Mouse (Mus musculus): ENCODE data around the gene Stxbp4. TPM values are rescaled to one million over a fixed set of nuclear protein-coding genes. Genes with fewer than 3 reads are reported as not detected.

The Stxbp4 gene
- polyA plus RNA-seq, 1 experiment, result 0.44 TPM

DNA sequence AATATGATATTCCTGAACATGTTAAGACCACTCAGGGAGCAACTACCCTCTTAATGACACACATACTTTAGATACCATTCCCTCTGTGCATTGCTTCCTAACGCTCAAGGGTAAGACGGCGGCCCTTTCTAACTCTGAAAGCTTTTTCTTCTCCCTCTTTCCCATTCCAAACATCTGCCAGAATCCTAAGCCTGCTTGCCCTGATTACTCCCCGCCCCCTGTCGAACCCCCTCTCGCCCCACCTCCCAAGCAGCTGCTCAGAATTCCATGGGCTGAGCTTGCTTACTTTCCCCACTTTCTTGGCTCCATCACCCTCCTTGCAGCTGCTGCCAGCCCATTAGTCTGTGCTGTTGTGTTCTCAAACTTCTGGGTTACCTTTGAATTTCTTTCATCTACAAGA, 27.3 kb upstream of the Stxbp4 start:
- no peaks in the 10 kb centered on the region for H3K27me3 ChIP-seq (ENCODE audit: control insufficient read depth, insufficient read depth, low read length)
- no peak overlapping the region for H3K4me3 ChIP-seq (ENCODE audit: low read depth, low read length)
- WGBS, result 55% methylated on average over 6 of the region's 6 CpGs
- peaks cover 29% of the 10 kb centered on the region; the same call in 1 of the 2 replicates for H3K4me1 ChIP-seq (ENCODE audit: control insufficient read depth, insufficient read depth, insufficient read length, low read length)
- H3K27ac ChIP-seq (ENCODE audit: insufficient read depth, low read depth, low read length), result 0 out of 2 replicates have a peak overlapping the region, but pooled peaks have one; percentile 39
- peaks cover 18% of the 10 kb centered on the region for H3K36me3 ChIP-seq (ENCODE audit: control insufficient read depth, insufficient read depth, low read length)
- TF ChIP-seq POLR2A (IDR thresholded peaks at IDR 0.05; ENCODE audit: low read depth, low read length), result no peak
- no peak for TF ChIP-seq CTCF (IDR thresholded peaks at IDR 0.05; ENCODE audit: extremely low read depth, insufficient read length, insufficient replicate concordance, low read depth, low read length)

DNA sequence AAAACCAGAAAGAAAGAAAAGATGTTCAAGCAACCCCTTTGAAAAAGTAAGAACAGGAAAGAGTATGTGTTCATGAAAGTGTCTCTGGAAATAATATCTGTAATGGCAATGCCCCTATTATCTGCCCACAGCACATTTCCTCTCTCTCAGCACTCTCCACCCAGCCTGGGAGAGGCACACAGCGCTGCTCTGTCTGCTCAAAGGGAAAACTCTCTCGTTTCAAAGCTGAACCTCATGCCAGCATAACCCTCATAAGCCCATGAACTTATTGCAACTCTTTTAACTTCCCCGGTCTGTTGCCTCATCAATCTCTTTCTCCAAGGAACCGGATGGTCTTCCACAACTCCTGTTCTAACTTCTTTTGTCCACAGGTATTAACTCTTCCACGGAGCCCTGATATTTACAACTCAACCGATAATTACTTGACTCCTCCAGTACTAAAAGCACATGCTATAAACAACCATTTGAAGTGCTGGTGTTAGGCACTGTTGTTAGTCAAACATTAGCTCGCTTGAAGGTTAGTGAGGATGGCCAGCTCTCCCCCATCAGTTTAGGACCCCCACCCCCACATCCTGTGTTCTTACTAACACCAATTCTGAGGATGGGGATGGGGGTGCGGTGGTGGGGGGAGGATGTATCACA, 26.6 kb upstream of the Stxbp4 start:
- H3K36me3 ChIP-seq (ENCODE audit: control insufficient read depth, insufficient read depth, low read length), result peaks cover 21% of the 10 kb centered on the region
- peaks cover 29% of the 10 kb centered on the region; the same call in 1 of the 2 replicates for H3K4me1 ChIP-seq (ENCODE audit: control insufficient read depth, insufficient read depth, insufficient read length, low read length)
- TF ChIP-seq POLR2A (IDR thresholded peaks at IDR 0.05; ENCODE audit: low read depth, low read length) (no peak), CTCF (IDR thresholded peaks at IDR 0.05; ENCODE audit: extremely low read depth, insufficient read length, insufficient replicate concordance, low read depth, low read length) (no peak)
- peak overlapping the region; percentile 39; the same call in 1 of the 2 replicates for H3K27ac ChIP-seq (ENCODE audit: insufficient read depth, low read depth, low read length)
- no peaks in the 10 kb centered on the region for H3K27me3 ChIP-seq (ENCODE audit: control insufficient read depth, insufficient read depth, low read length)
- 26% methylated on average over 8 of the region's 8 CpGs for WGBS
- H3K4me3 ChIP-seq (ENCODE audit: low read depth, low read length), result no peak overlapping the region

DNA sequence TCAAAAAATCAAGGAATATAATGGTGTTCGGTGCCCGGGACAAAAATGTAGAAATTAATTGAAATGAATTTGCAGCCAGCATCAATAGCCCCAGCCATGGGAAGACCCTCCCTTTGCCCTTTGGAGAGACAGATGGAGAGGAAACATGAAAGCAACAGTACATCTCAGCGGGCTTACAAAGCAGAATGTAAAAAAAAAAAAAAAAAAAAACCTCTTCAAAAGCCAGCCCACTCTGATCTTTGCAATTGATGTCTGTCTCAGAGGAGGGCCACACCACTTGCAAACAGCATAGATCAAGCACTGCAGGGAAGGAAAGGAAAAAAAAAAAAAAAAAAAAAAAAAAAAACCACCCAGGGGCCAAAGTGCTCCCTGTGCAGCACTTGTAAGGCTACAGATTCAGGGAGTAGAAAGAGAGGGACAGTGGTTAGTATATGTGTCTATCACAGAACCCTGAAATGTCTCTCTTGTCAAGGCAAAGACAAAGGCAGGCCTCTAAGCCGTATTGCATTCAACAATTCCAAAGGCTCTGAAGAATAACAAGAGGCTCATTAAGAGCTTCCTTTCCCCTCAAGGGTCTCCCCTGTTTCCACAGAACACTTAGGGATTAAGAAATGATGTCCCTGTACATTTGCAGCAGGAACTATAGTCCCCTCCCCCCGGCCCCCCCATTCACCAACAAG, 25.9 kb upstream of the Stxbp4 start:
- TF ChIP-seq POLR2A (IDR thresholded peaks at IDR 0.05; ENCODE audit: low read depth, low read length) (no peak), CTCF (IDR thresholded peaks at IDR 0.05; ENCODE audit: extremely low read depth, insufficient read length, insufficient replicate concordance, low read depth, low read length) (no peak)
- WGBS, result 66% methylated on average over 5 of the region's 5 CpGs
- H3K27ac ChIP-seq (ENCODE audit: insufficient read depth, low read depth, low read length), result peak overlapping the region; percentile 65

DNA sequence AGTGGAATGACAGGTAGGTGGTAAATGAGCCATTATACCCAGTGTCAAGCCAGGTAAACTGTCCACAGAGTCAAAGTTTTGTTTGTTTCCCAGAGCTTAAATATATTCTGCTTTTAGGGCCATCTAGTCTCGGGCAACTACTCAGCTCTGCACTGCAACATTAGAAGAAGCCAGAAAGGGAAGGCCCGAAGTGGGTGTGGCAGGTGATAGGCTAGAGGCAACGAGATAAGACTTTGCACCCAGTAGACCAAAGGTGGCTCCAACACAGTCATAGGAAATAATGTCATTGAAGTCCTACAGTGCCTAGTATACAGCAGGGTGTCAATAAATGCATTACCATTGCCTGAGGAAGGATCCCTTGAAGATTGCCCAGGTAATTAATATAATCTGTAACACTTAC, 25.2 kb upstream of the Stxbp4 start:
- H3K36me3 ChIP-seq (ENCODE audit: control insufficient read depth, insufficient read depth, low read length), result peaks cover 25% of the 10 kb centered on the region
- H3K4me1 ChIP-seq (ENCODE audit: control insufficient read depth, insufficient read depth, insufficient read length, low read length), result peaks cover 29% of the 10 kb centered on the region; the same call in 1 of the 2 replicates
- no peaks in the 10 kb centered on the region for H3K27me3 ChIP-seq (ENCODE audit: control insufficient read depth, insufficient read depth, low read length)
- H3K27ac ChIP-seq (ENCODE audit: insufficient read depth, low read depth, low read length), result peak overlapping the region; percentile 65
- WGBS, result 16% methylated on average over 3 of the region's 3 CpGs
- no peak for TF ChIP-seq CTCF (IDR thresholded peaks at IDR 0.05; ENCODE audit: extremely low read depth, insufficient read length, insufficient replicate concordance, low read depth, low read length)
- no peak for TF ChIP-seq POLR2A (IDR thresholded peaks at IDR 0.05; ENCODE audit: low read depth, low read length)
- H3K4me3 ChIP-seq (ENCODE audit: low read depth, low read length), result no peak overlapping the region

More for the DNA sequence above, 25.9 kb upstream of the Stxbp4 start:
- Histone ChIP-seq H3K4me1 (ENCODE audit: control insufficient read depth, insufficient read depth, insufficient read length, low read length) (peaks cover 29% of the 10 kb centered on the region; the same call in 1 of the 2 replicates), H3K27me3 (ENCODE audit: control insufficient read depth, insufficient read depth, low read length) (no peaks in the 10 kb centered on the region), H3K36me3 (ENCODE audit: control insufficient read depth, insufficient read depth, low read length) (peaks cover 24% of the 10 kb centered on the region), H3K4me3 (ENCODE audit: low read depth, low read length) (no peak overlapping the region)

DNA sequence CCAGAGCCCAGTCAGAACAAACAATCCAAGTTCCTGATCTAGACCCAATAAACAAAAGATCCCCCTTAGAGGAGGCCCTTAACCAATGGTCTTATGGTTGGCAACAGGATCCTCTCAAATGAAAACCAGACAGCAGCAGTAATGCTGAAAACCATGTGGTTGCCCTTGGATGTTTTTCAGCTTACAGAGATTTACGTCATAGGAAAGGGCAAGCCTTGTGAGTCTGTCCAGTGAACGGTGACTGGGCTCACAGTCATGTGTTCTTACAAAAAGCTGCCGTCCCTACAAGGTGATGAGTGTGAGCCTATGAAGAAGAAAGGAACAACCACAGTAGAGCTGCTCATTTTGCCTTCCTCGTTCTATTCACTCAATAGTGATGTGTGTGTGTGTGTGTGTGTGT, 22.8 kb upstream of the Stxbp4 start:
- WGBS, result 88% methylated on average over 4 of the region's 4 CpGs
- Histone ChIP-seq H3K4me3 (ENCODE audit: low read depth, low read length) (no peak overlapping the region), H3K4me1 (ENCODE audit: control insufficient read depth, insufficient read depth, insufficient read length, low read length) (peaks cover 20% of the 10 kb centered on the region; the same call in 1 of the 2 replicates), H3K27me3 (ENCODE audit: control insufficient read depth, insufficient read depth, low read length) (no peaks in the 10 kb centered on the region), H3K36me3 (ENCODE audit: control insufficient read depth, insufficient read depth, low read length) (peaks cover 42% of the 10 kb centered on the region), H3K27ac (ENCODE audit: insufficient read depth, low read depth, low read length) (no peak overlapping the region)
- TF ChIP-seq POLR2A (IDR thresholded peaks at IDR 0.05; ENCODE audit: low read depth, low read length) (no peak), CTCF (IDR thresholded peaks at IDR 0.05; ENCODE audit: extremely low read depth, insufficient read length, insufficient replicate concordance, low read depth, low read length) (no peak)

DNA sequence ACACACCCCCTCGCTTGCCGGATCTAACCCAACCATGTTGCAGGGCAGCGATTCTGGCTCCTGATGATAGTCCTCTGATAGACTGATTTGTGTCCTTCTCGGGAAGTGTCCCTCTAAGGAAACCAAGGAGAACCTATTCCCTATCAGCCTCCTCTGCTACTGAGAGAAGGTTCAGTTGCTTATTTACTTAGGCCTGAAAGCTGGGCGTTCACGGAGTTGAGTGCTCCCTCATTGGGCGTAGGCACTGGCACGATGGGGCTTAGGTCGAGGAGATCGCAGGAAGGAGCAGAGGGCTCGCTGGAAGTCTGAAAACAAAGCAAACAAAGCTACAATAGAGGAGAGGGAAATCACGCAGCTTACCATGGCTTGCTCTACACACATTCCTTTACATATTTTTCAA, 19.6 kb upstream of the Stxbp4 start:
- TF ChIP-seq CTCF (IDR thresholded peaks at IDR 0.05; ENCODE audit: extremely low read depth, insufficient read length, insufficient replicate concordance, low read depth, low read length), result no peak
- no peak for TF ChIP-seq POLR2A (IDR thresholded peaks at IDR 0.05; ENCODE audit: low read depth, low read length)
- peak overlapping the region; percentile 67 for H3K27ac ChIP-seq (ENCODE audit: insufficient read depth, low read depth, low read length)
- WGBS, result 62% methylated on average over 12 of the region's 12 CpGs

DNA sequence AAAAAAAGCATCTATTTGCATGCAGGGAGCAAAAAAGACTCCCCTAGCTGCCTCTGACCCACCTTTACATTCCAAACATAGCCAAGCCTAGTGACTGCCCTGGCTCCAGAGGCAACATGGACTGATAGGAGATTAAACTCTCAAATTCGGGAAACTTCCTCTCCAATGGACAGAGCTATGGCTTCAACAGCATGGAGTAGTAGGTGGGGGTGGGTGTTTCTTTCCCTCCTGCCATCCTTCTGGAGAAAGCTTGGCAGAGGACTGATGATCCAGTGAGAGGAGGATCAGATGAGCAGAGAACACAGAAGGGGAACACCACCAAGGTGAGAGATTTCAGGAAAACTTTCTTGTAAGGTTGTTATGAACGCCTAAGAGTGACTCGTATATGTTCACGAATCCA, 14.7 kb upstream of the Stxbp4 start:
- H3K4me1 ChIP-seq (ENCODE audit: control insufficient read depth, insufficient read depth, insufficient read length, low read length), result no peaks in the 10 kb centered on the region
- H3K27ac ChIP-seq (ENCODE audit: insufficient read depth, low read depth, low read length), result no peak overlapping the region
- H3K27me3 ChIP-seq (ENCODE audit: control insufficient read depth, insufficient read depth, low read length), result no peaks in the 10 kb centered on the region
- no peak overlapping the region for H3K4me3 ChIP-seq (ENCODE audit: low read depth, low read length)
- no peak for TF ChIP-seq CTCF (IDR thresholded peaks at IDR 0.05; ENCODE audit: extremely low read depth, insufficient read length, insufficient replicate concordance, low read depth, low read length)
- no peak for TF ChIP-seq POLR2A (IDR thresholded peaks at IDR 0.05; ENCODE audit: low read depth, low read length)
- 95% methylated on average over 4 of the region's 4 CpGs for WGBS
- H3K36me3 ChIP-seq (ENCODE audit: control insufficient read depth, insufficient read depth, low read length), result peaks cover 56% of the 10 kb centered on the region

More for the DNA sequence above, 19.6 kb upstream of the Stxbp4 start:
- Histone ChIP-seq H3K4me3 (ENCODE audit: low read depth, low read length) (no peak overlapping the region), H3K36me3 (ENCODE audit: control insufficient read depth, insufficient read depth, low read length) (peaks cover 54% of the 10 kb centered on the region), H3K27me3 (ENCODE audit: control insufficient read depth, insufficient read depth, low read length) (no peaks in the 10 kb centered on the region), H3K4me1 (ENCODE audit: control insufficient read depth, insufficient read depth, insufficient read length, low read length) (peaks cover 4% of the 10 kb centered on the region; the same call in 1 of the 2 replicates)

Measured in small intestine, adult 2 months (tissue).